Mouse (Mus musculus): ENCODE results near the gene Olfr1261.

GRCm38 (mm10) chr2:90011831-90012230, 20.8 kb downstream of the Olfr1261 start, which contains the start of gene Olfr1263:
- TF ChIP-seq CTCF (IDR thresholded peaks at IDR 0.05; ENCODE audit: borderline replicate concordance, insufficient read depth, low read depth, low read length) = no peak
- no peak for TF ChIP-seq POLR2A (IDR thresholded peaks at IDR 0.05; ENCODE audit: borderline replicate concordance, insufficient read depth, low read length)

All from cerebellum, adult 2 months (tissue).